Mouse (Mus musculus) CH12.LX (cell line): ENCODE data around the gene Mob3b. TPM values are rescaled to one million over a fixed set of nuclear protein-coding genes. Genes with fewer than 3 reads are reported as not detected.

Experiments used
- DNase-seq: peaks from one replicate; pipeline ENCODE4 v3.0.0-alpha.2; 2013; ENCODE audit errors: extremely low read depth
- H3K27ac ChIP-seq: 2 replicates; pipeline ENCODE4 v1.5.1; 2012; ENCODE audit warnings: low read depth, mild to moderate bottlenecking, control low read depth, moderate library complexity; ENCODE audit not compliant: insufficient read depth
- H3K27me3 ChIP-seq: replicated peaks from 2 replicates; pipeline ENCODE3; 2012; ENCODE audit warnings: inconsistent platforms
- H3K36me3 ChIP-seq, 2 experiments: replicated peaks in 1 of 2; 2 replicates each; pipeline versions ENCODE3 to v1.6.1; 2012; ENCODE audit warnings: inconsistent platforms in 1 of 2, low read length in 1 of 2, mild to moderate bottlenecking in 1 of 2, mixed read lengths in 1 of 2, moderate library complexity in 1 of 2; ENCODE audit not compliant: control insufficient read depth in 1 of 2, insufficient read depth in 1 of 2
- H3K4me1 ChIP-seq, 2 experiments: 2 replicates each; pipeline ENCODE4 v1.6.1; 2012; ENCODE audit warnings: inconsistent platforms in 1 of 2, moderate library complexity in 1 of 2; ENCODE audit not compliant: insufficient read depth in 2 of 2, control insufficient read depth in 1 of 2
- H3K4me2 ChIP-seq: 2 replicates; pipeline ENCODE4 v1.6.1; 2012; ENCODE audit warnings: low read depth, mild to moderate bottlenecking, control low read depth; ENCODE audit not compliant: poor library complexity, insufficient read depth, severe bottlenecking
- H3K4me3 ChIP-seq, 3 experiments: fragments of 150-350 bp in 1 of 3; sonication (generic) in 1 of 3; replicated peaks in 1 of 3; 2 replicates each; pipeline versions ENCODE3 to v1.5.1; 2011 to 2012; ENCODE audit warnings: low read depth in 2 of 3, low read length in 2 of 3, mild to moderate bottlenecking in 2 of 3, moderate library complexity in 2 of 3, control low read depth in 1 of 3, improper control_type of control experiment in 1 of 3, inconsistent platforms in 1 of 3, mixed read lengths in 1 of 3; ENCODE audit not compliant: poor library complexity in 1 of 3
- H3K79me2 ChIP-seq: replicated peaks from 2 replicates; pipeline ENCODE4 v1.6.1; 2012; ENCODE audit warnings: mild to moderate bottlenecking, moderate library complexity; ENCODE audit not compliant: control insufficient read depth, poor library complexity, insufficient read depth, severe bottlenecking; ENCODE audit errors: extremely low read depth
- H3K9ac ChIP-seq: 2 replicates; pipeline ENCODE4 v1.6.1; 2012; ENCODE audit warnings: low read depth, mild to moderate bottlenecking, control low read depth, moderate library complexity; ENCODE audit not compliant: insufficient read depth
- H3K9me3 ChIP-seq: replicated peaks from 2 replicates; pipeline ENCODE3; 2012; ENCODE audit warnings: low read length, inconsistent platforms, mixed read lengths
- BHLHE40 ChIP-seq: IDR thresholded peaks from 2 replicates; pipeline ENCODE4 v1.6.1; 2011; ENCODE audit warnings: mild to moderate bottlenecking, low read depth, low read length, improper control_type of control experiment
- CHD1 ChIP-seq: IDR thresholded peaks from 2 replicates; pipeline ENCODE4 v1.6.1; 2012; ENCODE audit warnings: low read depth, low read length, improper control_type of control experiment, inconsistent platforms
- CTCF ChIP-seq, 2 experiments: IDR thresholded peaks in 1 of 2; conservative IDR thresholded peaks in 1 of 2; 2 replicates each; pipeline ENCODE4 v1.5.1; 2011 to 2012; ENCODE audit warnings: low read depth in 2 of 2, low read length in 2 of 2, improper control_type of control experiment in 1 of 2, inconsistent platforms in 1 of 2, mild to moderate bottlenecking in 1 of 2, moderate library complexity in 1 of 2
- E2F4 ChIP-seq: IDR thresholded peaks from 2 replicates; pipeline ENCODE4 v1.6.1; 2011; ENCODE audit warnings: low read depth, low read length, improper control_type of control experiment; ENCODE audit not compliant: insufficient replicate concordance
- EP300 ChIP-seq: IDR thresholded peaks from 2 replicates; pipeline ENCODE4 v1.6.1; 2011; ENCODE audit warnings: low read length, improper control_type of control experiment
- GABPA ChIP-seq: IDR thresholded peaks from 2 replicates; pipeline ENCODE4 v1.6.1; 2012; ENCODE audit warnings: low read depth, low read length, improper control_type of control experiment, inconsistent platforms; ENCODE audit not compliant: insufficient replicate concordance
- HCFC1 ChIP-seq: IDR thresholded peaks from 2 replicates; pipeline ENCODE4 v1.6.1; 2012; ENCODE audit warnings: low read depth, mild to moderate bottlenecking, inconsistent platforms, low read length, improper control_type of control experiment
- IRF4 ChIP-seq: IDR thresholded peaks from 2 replicates; pipeline ENCODE4 v1.6.1; 2014; ENCODE audit warnings: low read depth, mild to moderate bottlenecking, inconsistent platforms, low read length, improper control_type of control experiment
- JUN ChIP-seq: IDR thresholded peaks from 2 replicates; pipeline ENCODE4 v1.6.1; 2011; ENCODE audit warnings: low read depth, mild to moderate bottlenecking, low read length, improper control_type of control experiment, moderate library complexity; ENCODE audit not compliant: insufficient read depth
- MAFK ChIP-seq: IDR thresholded peaks from 2 replicates; pipeline ENCODE4 v1.6.1; 2011; ENCODE audit warnings: low read length, improper control_type of control experiment; ENCODE audit not compliant: insufficient replicate concordance
- MAX ChIP-seq: IDR thresholded peaks from 2 replicates; pipeline ENCODE4 v1.6.1; 2011; ENCODE audit warnings: low read length, improper control_type of control experiment
- MXI1 ChIP-seq: IDR thresholded peaks from 2 replicates; pipeline ENCODE4 v1.6.1; 2011; ENCODE audit warnings: mild to moderate bottlenecking, low read depth, low read length, improper control_type of control experiment
- MYC ChIP-seq: IDR thresholded peaks from 2 replicates; pipeline ENCODE4 v1.6.1; 2011; ENCODE audit warnings: low read depth, mild to moderate bottlenecking, improper control_type of control experiment, low read length
- NELFE ChIP-seq: IDR thresholded peaks from 2 replicates; pipeline ENCODE4 v1.6.1; 2011; ENCODE audit warnings: low read depth, low read length, improper control_type of control experiment
- NRF1 ChIP-seq: IDR thresholded peaks from 2 replicates; pipeline ENCODE4 v1.6.1; 2014; ENCODE audit warnings: low read depth, mild to moderate bottlenecking, inconsistent platforms, low read length, improper control_type of control experiment, moderate library complexity
- PAX5 ChIP-seq: IDR thresholded peaks from 2 replicates; pipeline ENCODE4 v1.6.1; 2012; ENCODE audit warnings: low read length, inconsistent platforms, mixed read lengths
- POLR2AphosphoS2 ChIP-seq: IDR thresholded peaks from 2 replicates; pipeline ENCODE4 v1.6.1; 2011; ENCODE audit warnings: low read depth, low read length, improper control_type of control experiment
- RAD21 ChIP-seq: IDR thresholded peaks from 2 replicates; pipeline ENCODE4 v1.6.1; 2011; ENCODE audit warnings: low read depth, mild to moderate bottlenecking, low read length, improper control_type of control experiment, moderate library complexity
- RCOR1 ChIP-seq: conservative IDR thresholded peaks from 2 replicates; pipeline ENCODE4 v1.6.1; 2012; ENCODE audit warnings: low read depth, mild to moderate bottlenecking, inconsistent platforms, low read length, improper control_type of control experiment
- SMC3 ChIP-seq: IDR thresholded peaks from 2 replicates; pipeline ENCODE4 v1.6.1; 2011; ENCODE audit warnings: low read depth, low read length, improper control_type of control experiment
- TCF12 ChIP-seq: IDR thresholded peaks from 2 replicates; pipeline ENCODE4 v1.6.1; 2014; ENCODE audit warnings: low read depth, mild to moderate bottlenecking, inconsistent platforms, low read length, improper control_type of control experiment
- USF1 ChIP-seq: IDR thresholded peaks from 2 replicates; pipeline ENCODE4 v1.6.1; 2014; ENCODE audit warnings: low read depth, mild to moderate bottlenecking, inconsistent platforms, low read length, improper control_type of control experiment
- USF2 ChIP-seq: conservative IDR thresholded peaks from 2 replicates; pipeline ENCODE4 v1.6.1; 2011; ENCODE audit warnings: low read depth, low read length, improper control_type of control experiment
- ZKSCAN1 ChIP-seq: IDR thresholded peaks from 2 replicates; pipeline ENCODE4 v1.6.1; 2012; ENCODE audit warnings: low read depth, inconsistent platforms, low read length, improper control_type of control experiment, borderline replicate concordance
- ZMIZ1 ChIP-seq: IDR thresholded peaks from 2 replicates; pipeline ENCODE4 v1.6.1; 2012; ENCODE audit warnings: low read depth, mild to moderate bottlenecking, inconsistent platforms, low read length, improper control_type of control experiment
- ZNF384 ChIP-seq: IDR thresholded peaks from 2 replicates; pipeline ENCODE4 v1.6.1; 2012; ENCODE audit warnings: low read depth, low read length, improper control_type of control experiment, inconsistent platforms
- dilution Hi-C: fragments of 300-500 bp; cut with MboI; formaldehyde crosslinking; loops from 2 replicates; pipeline ENCODE4 v1.14.3; 2020; ENCODE audit warnings: low sequenced_read_pairs; ENCODE audit not compliant: extremely low pct_unique_long_range_greater_than_20kb, extremely low pct_ligation_motif_present
- in situ Hi-C: fragments of 300-500 bp; cut with MboI; formaldehyde crosslinking; loops from 3 replicates; pipeline ENCODE4 v1.14.3; 2019; ENCODE audit warnings: low sequenced_read_pairs, low pct_ligation_motif_present, low pct_unique_long_range_greater_than_20kb, mixed read lengths
- polyA plus RNA-seq: library from polyadenylated mRNA; unstranded; fragments of >175 nt; gene quantifications from 2 replicates; pipeline ENCODE4 v1.2.1, GENCODE M21; 2012; ENCODE audit warnings: low read depth; ENCODE audit not compliant: insufficient read length
- total RNA-seq, 2 experiments: library from RNA; depleted of rRNA; stranded (reverse); fragments of 300-350 nt in 1 of 2; fragments of >200 nt in 1 of 2; gene quantifications; 2 replicates each; pipeline ENCODE4 v1.2.3; 2012 to 2014

Mob3b gene
- total and polyA plus RNA-seq, 3 experiments: 3.5 to 11.7 (median 11.0) TPM

DNA sequence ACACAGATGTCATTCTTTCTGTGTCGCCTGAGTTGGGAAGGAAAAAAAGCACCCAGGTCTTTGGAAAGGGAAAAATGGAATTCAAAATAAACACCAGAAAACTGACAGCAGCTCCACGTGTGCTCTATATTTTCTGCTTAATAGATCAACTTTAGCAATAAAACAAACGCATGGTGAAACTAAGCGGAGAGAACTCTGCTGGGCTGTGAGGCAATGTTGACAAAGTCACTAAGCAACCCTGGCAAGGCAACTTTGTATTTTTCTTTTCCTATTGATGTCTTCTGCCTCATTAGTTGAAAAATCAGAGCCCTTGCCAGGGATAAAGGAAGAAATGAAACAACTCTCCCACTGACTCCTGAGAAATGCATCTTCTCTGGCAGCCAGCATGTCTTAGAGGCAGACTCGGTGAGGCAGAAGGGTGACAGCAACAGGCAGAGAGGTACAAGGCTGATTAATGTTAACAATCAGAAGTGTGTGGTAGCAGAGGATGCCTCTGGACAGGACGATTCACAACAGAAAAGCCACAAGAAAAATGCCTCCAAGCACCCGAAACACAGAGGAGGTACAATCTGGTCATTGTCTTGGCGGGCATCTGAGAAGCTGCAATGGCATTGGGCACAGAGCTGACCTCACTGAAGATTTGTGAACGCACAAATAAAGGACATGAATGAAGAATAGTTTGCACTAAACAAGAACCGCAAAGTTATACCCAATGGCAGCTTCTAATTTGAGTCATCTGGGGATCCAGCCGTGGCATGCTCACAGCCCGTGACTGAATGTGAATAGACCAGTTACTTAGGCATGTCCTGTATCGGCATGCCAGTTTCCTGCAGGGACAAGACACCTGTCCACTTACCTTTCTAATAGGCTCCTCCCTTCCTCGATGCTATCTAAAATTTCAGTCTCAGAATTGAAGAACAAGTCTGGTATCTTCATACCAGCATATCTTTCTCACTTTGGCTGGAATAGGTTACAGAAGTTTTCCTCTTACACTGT, 67.7 kb downstream of the Mob3b start:
- Histone ChIP-seq H3K27ac (no peak overlapping the region), H3K79me2 (no peaks in the 10 kb centered on the region; the same call in 1 of the 2 replicates), H3K9ac (no peak overlapping the region), H3K36me3 (peaks cover 0 to 26% of the 10 kb centered on the region in 2 experiments), H3K4me1 (peaks cover 0 to 19% of the 10 kb centered on the region in 2 experiments; a peak in 1 of 4 replicates), H3K27me3 (no peaks in the 10 kb centered on the region), H3K4me2 (no peak overlapping the region)
- DNase-seq: no peak
- in situ Hi-C loops: no loop called here
- TF ChIP-seq MAX (no peak), GABPA (no peak), E2F4 (no peak), PAX5 (no peak), MXI1 (no peak), JUN (no peak), CTCF (conservative IDR thresholded peaks at IDR 0.05 in 1 of 2, IDR thresholded peaks at IDR 0.05 in 1 of 2; ENCODE audit: low read depth in 2 of 2, low read length in 2 of 2) (no peak), IRF4 (no peak), MYC (no peak), SMC3 (no peak), NELFE (no peak), RCOR1 (no peak), HCFC1 (no peak), ZMIZ1 (no peak)
- TF ChIP-seq, all 38 proteins: peak for 0
- dilution Hi-C loops: no loop called here
- no peaks in the 10 kb centered on the region for H3K9me3 ChIP-seq
- H3K4me3 ChIP-seq: no peak overlapping the region

GRCm38 (mm10) chr4:35086067-35086700, 71.1 kb downstream of the Mob3b start:
- Histone ChIP-seq H3K4me3 (no peak overlapping the region), H3K4me2 (no peak overlapping the region), H3K9ac (no peak overlapping the region), H3K36me3 (peaks cover 0 to 45% of the 10 kb centered on the region in 2 experiments), H3K4me1 (peaks cover 0 to 28% of the 10 kb centered on the region in 2 experiments; a peak in 2 of 4 replicates), H3K9me3 (no peaks in the 10 kb centered on the region), H3K27ac (no peak overlapping the region), H3K27me3 (no peaks in the 10 kb centered on the region), H3K79me2 (no peaks in the 10 kb centered on the region; the same call in 1 of the 2 replicates)
- TF ChIP-seq E2F4 (no peak), EP300 (no peak), MAFK (no peak), NRF1 (no peak), RAD21 (no peak), ZNF384 (no peak), GABPA (no peak), ZKSCAN1 (no peak), MYC (no peak), SMC3 (no peak), POLR2AphosphoS2 (no peak), IRF4 (no peak), PAX5 (no peak), USF2 (no peak), TCF12 (no peak), JUN (no peak), RCOR1 (no peak), BHLHE40 (no peak), USF1 (no peak), CHD1 (no peak)
- dilution Hi-C loops: no loop called here
- no peak for DNase-seq
- in situ Hi-C loops: no loop called here
